Mouse (Mus musculus) megakaryocyte, embryonic 14.5 days (primary cell): ENCODE measurements around the gene Plpp1.

Source experiments
- FLI1 ChIP-seq: IDR thresholded peaks from 2 replicates; pipeline ENCODE4 v1.6.1; 2012; ENCODE audit warnings: low read length, inconsistent platforms, mixed read lengths
- GATA1 ChIP-seq: IDR thresholded peaks from 3 replicates; pipeline ENCODE4 v1.6.1; 2012; ENCODE audit warnings: mixed read lengths, low read length, inconsistent platforms, borderline replicate concordance

- no peak for TF ChIP-seq GATA1
- no peak for TF ChIP-seq FLI1
These were observed 45.0 kb upstream of the Plpp1 start for GRCm38 (mm10) chr13:112755507-112756010.
